Mouse (Mus musculus): ENCODE data around the gene Tnfrsf22. TPM values are rescaled to one million over a fixed set of nuclear protein-coding genes. Genes with fewer than 3 reads are reported as not detected.
"Not testable (repeated sequence)": the region's sequence is repeated elsewhere in the genome, so short reads cannot be mapped to it uniquely, and the experiment has no call there.

Tnfrsf22 gene
- 5.9 and 7.6 TPM in 2 replicates for polyA plus RNA-seq (2016; fragmentation: Nextera tagmentation; extraction: Ambion mirVana)

GRCm38 (mm10) chr7:143649034-143649768 is at the start of gene Tnfrsf22:
Tnfrsf22 (minus strand) TSS chr7:143649661.
- H3K4me2 ChIP-seq (replicated peaks), result peak within 1 kb of the TSS; percentile 71
- no peaks in the 10 kb centered on the region for H3K36me3 ChIP-seq
- peak; percentile 95 for ATAC-seq (ENCODE audit: low FRiP score, low read depth)
- H3K4me3 ChIP-seq, result peak within 1 kb of the TSS; percentile 77
- no peaks in the 10 kb centered on the region for H3K27me3 ChIP-seq
- peak within 1 kb of the TSS; percentile 63 for H3K9ac ChIP-seq (replicated peaks)
- 3% methylated on average over 38 of the region's 39 CpGs for WGBS
- 0 out of 2 replicates have a peak, but pooled peaks cover 4% of the 10 kb centered on the region for H3K9me3 ChIP-seq
- no peak within 1 kb of the TSS for H3K27ac ChIP-seq (replicated peaks)
- no peaks in the 10 kb centered on the region for H3K4me1 ChIP-seq

GRCm38 (mm10) chr7:143696140-143696539 is 46.7 kb upstream of the Tnfrsf22 start:
- no peak overlapping the region for H3K4me2 ChIP-seq (replicated peaks)
- peaks cover 40% of the 10 kb centered on the region for H3K36me3 ChIP-seq
- no peak overlapping the region for H3K9ac ChIP-seq (replicated peaks)
- no peak overlapping the region for H3K27ac ChIP-seq (replicated peaks)
- no peaks in the 10 kb centered on the region for H3K9me3 ChIP-seq
- WGBS, result 53% methylated on average over 2 of the region's 2 CpGs
- no peak for ATAC-seq (ENCODE audit: low FRiP score, low read depth)
- no peaks in the 10 kb centered on the region for H3K4me1 ChIP-seq
- H3K27me3 ChIP-seq, result no peaks in the 10 kb centered on the region
- no peak overlapping the region for H3K4me3 ChIP-seq

GRCm38 (mm10) chr7:143694550-143694949 is 45.1 kb upstream of the Tnfrsf22 start:
- Histone ChIP-seq H3K36me3 (peaks cover 44% of the 10 kb centered on the region), H3K9me3 (no peaks in the 10 kb centered on the region), H3K27me3 (no peaks in the 10 kb centered on the region), H3K9ac (replicated peaks) (no peak overlapping the region), H3K27ac (replicated peaks) (no peak overlapping the region), H3K4me2 (replicated peaks) (no peak overlapping the region), H3K4me3 (no peak overlapping the region), H3K4me1 (no peaks in the 10 kb centered on the region)
- WGBS, result 94% methylated on average over 7 of the region's 7 CpGs
- no peak for ATAC-seq (ENCODE audit: low FRiP score, low read depth)

- Histone ChIP-seq H3K9me3 (no peaks in the 10 kb centered on the region), H3K36me3 (peaks cover 58% of the 10 kb centered on the region)
- 86% methylated on average over 12 of the region's 12 CpGs for whole genome bisulfite sequencing
Measured at GRCm38 (mm10) chr7:143692746-143693510, 43.5 kb upstream of the Tnfrsf22 start.

DNA sequence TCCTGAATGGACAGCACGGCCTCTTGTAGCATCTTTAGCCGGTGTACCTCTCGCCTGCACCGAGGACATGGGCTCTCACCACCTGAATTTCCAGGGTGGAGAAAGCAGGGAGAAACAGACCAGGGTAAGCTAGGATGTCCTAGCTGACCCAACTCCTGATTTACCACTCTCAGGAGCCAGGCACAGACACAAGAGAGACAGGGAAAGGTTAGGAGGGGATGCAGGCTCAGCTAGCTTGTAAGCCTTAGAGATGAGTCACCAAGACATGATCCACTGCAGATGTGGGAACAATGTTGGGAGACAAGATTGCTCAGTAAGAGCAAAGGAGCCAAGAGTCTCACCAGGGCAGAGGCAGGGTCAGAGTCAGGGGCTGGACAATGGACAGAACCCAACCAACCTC is 42.4 kb upstream of the Tnfrsf22 start:
- no peak for ATAC-seq (ENCODE audit: low FRiP score, low read depth)
- 91% methylated on average over 4 of the region's 4 CpGs for WGBS
- Histone ChIP-seq H3K36me3 (peaks cover 58% of the 10 kb centered on the region), H3K4me1 (no peaks in the 10 kb centered on the region), H3K27ac (replicated peaks) (no peak overlapping the region), H3K9ac (replicated peaks) (no peak overlapping the region), H3K4me3 (no peak overlapping the region), H3K9me3 (no peaks in the 10 kb centered on the region), H3K27me3 (no peaks in the 10 kb centered on the region), H3K4me2 (replicated peaks) (no peak overlapping the region)

More at GRCm38 (mm10) chr7:143692746-143693510, 43.5 kb upstream of the Tnfrsf22 start:
- no peak overlapping the region for H3K4me2 ChIP-seq (replicated peaks)
- no peaks in the 10 kb centered on the region for H3K4me1 ChIP-seq
- H3K4me3 ChIP-seq, result no peak overlapping the region
- ATAC-seq (ENCODE audit: low FRiP score, low read depth), result no peak
- H3K27ac ChIP-seq (replicated peaks), result no peak overlapping the region
- H3K27me3 ChIP-seq, result no peaks in the 10 kb centered on the region
- no peak overlapping the region for H3K9ac ChIP-seq (replicated peaks)

GRCm38 (mm10) chr7:143691181-143691580 is 41.7 kb upstream of the Tnfrsf22 start:
- peaks cover 55% of the 10 kb centered on the region for H3K36me3 ChIP-seq
- no peaks in the 10 kb centered on the region for H3K4me1 ChIP-seq
- WGBS, result 91% methylated on average over 5 of the region's 5 CpGs
- H3K4me2 ChIP-seq (replicated peaks), result no peak overlapping the region
- H3K9me3 ChIP-seq, result no peaks in the 10 kb centered on the region
- no peak overlapping the region for H3K9ac ChIP-seq (replicated peaks)
- H3K27ac ChIP-seq (replicated peaks), result no peak overlapping the region
- no peak overlapping the region for H3K4me3 ChIP-seq
- no peaks in the 10 kb centered on the region for H3K27me3 ChIP-seq
- no peak for ATAC-seq (ENCODE audit: low FRiP score, low read depth)

DNA sequence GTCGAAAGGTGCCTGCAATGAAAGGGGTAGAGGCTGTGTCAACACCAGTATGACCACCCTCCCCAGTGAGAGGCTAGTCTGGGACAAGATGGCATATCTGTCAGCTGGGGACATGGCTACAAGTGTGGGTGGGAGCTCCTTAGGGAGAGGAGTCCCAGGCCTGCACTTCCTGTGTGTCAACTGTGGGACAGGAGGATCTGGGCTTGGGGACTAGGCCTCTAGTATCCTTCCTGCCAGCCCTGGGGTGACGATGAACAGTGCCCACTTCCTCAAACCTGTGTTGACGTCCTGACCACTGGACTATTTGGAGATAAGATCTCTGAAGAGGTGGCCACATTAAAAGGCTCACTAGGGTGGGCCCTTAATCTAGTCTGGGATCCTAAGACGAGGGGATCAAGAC is 40.5 kb upstream of the Tnfrsf22 start:
- ATAC-seq (ENCODE audit: low FRiP score, low read depth), result no peak
- H3K27ac ChIP-seq (replicated peaks), result no peak overlapping the region
- WGBS, result 89% methylated on average over 4 of the region's 4 CpGs
- H3K4me3 ChIP-seq, result no peak overlapping the region
- H3K9me3 ChIP-seq, result no peaks in the 10 kb centered on the region
- H3K4me2 ChIP-seq (replicated peaks), result no peak overlapping the region
- no peak overlapping the region for H3K9ac ChIP-seq (replicated peaks)
- peaks cover 44% of the 10 kb centered on the region for H3K36me3 ChIP-seq
- peaks cover 7% of the 10 kb centered on the region for H3K27me3 ChIP-seq
- H3K4me1 ChIP-seq, result peaks cover 7% of the 10 kb centered on the region; the same call in 1 of the 2 replicates

DNA sequence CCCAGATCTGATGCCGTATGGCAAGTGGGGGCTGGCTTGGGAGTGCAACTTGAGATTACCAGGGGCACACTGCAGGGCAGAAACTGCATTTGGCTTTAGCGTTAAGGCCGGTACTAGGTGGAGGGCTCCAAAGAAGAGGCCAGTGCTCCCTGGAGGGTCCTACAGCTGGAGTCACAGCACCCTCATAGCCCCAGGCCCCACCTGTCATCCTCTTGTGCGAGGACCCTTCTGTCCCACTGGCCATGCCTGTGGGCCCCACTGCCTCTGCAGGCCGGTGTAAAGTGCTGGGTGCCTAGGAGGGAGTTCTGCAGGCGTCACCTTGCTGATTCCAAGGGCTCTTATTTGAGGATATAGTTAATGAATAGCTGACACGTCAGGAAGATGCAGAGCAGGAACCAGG is 40.0 kb upstream of the Tnfrsf22 start:
- no peak overlapping the region for H3K27ac ChIP-seq (replicated peaks)
- H3K4me1 ChIP-seq, result peaks cover 7% of the 10 kb centered on the region; the same call in 1 of the 2 replicates
- H3K4me2 ChIP-seq (replicated peaks), result no peak overlapping the region
- 85% methylated on average over 7 of the region's 7 CpGs for WGBS
- peaks cover 44% of the 10 kb centered on the region for H3K36me3 ChIP-seq
- no peak for ATAC-seq (ENCODE audit: low FRiP score, low read depth)
- no peak overlapping the region for H3K9ac ChIP-seq (replicated peaks)
- H3K4me3 ChIP-seq, result no peak overlapping the region
- no peaks in the 10 kb centered on the region for H3K9me3 ChIP-seq
- peaks cover 7% of the 10 kb centered on the region for H3K27me3 ChIP-seq

DNA sequence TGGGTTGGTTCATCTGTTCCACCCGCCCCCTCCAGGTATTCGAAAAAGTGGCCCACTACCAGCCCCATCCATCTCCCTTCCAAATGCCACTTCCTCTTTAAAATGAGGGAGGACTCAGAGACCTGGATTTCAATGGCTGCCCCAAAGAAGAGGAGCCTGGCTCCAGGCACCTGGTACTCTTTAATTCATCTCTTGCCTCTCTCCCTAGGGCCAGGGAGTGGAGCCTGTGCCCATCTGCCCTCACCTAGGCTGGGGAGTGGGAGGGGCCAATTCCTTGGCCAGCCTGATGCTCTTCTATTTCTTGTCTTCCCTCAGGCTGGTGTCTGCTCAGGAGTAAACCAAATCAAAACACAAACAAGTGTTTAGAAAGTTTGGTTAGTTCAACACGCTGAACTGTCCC is 37.2 kb upstream of the Tnfrsf22 start:
- H3K27me3 ChIP-seq; H3K4me2 ChIP-seq (replicated peaks); H3K4me3 ChIP-seq; H3K9me3 ChIP-seq; H3K4me1 ChIP-seq; H3K9ac ChIP-seq (replicated peaks); ATAC-seq (ENCODE audit: low FRiP score, low read depth); H3K27ac ChIP-seq (replicated peaks): not testable (repeated sequence)
- peaks cover 26% of the 10 kb centered on the region for H3K36me3 ChIP-seq
- WGBS, result 86% methylated on average over 3 of the region's 3 CpGs

DNA sequence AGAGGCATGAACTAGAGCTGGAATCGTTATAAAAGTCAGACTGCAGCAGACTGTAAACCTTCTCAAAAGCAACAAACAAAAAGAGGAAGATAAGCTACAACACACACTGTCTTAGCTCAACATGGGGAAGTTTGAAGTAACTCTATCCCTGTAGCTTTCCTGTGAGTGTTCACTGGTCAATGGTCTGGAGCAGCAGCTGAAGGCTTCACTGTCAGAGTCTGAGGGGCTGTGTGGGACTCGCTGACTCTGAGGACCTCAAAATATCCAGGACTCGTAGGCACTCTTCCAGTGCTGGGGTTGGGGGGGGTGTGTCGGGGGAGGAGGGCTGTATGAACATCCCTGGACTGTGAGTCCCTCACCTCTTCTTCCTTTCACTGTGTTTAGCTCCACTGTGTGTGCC is 36.7 kb upstream of the Tnfrsf22 start:
- H3K9me3 ChIP-seq; H3K4me2 ChIP-seq (replicated peaks); H3K4me1 ChIP-seq; H3K27me3 ChIP-seq; H3K4me3 ChIP-seq; H3K27ac ChIP-seq (replicated peaks); H3K9ac ChIP-seq (replicated peaks); ATAC-seq (ENCODE audit: low FRiP score, low read depth): not testable (repeated sequence)
- 63% methylated on average over 4 of the region's 4 CpGs for WGBS
- H3K36me3 ChIP-seq, result peaks cover 21% of the 10 kb centered on the region

- H3K27ac ChIP-seq (replicated peaks), result no peak within 1 kb of the TSS
- H3K4me3 ChIP-seq, result peak within 1 kb of the TSS; percentile 41
- peak within 1 kb of the TSS; percentile 84 for H3K4me2 ChIP-seq (replicated peaks)
- ATAC-seq (ENCODE audit: low FRiP score, low read depth), result peak; percentile 82
- 2% methylated on average over 35 of the region's 35 CpGs for WGBS
- H3K36me3 ChIP-seq, result peaks cover 19% of the 10 kb centered on the region
- no peaks in the 10 kb centered on the region for H3K9me3 ChIP-seq
- peaks cover 7% of the 10 kb centered on the region for H3K27me3 ChIP-seq
- H3K9ac ChIP-seq (replicated peaks), result 0 out of 2 replicates have a peak within 1 kb of the TSS, but pooled peaks have one; percentile 34
- H3K4me1 ChIP-seq, result peaks cover 7% of the 10 kb centered on the region; the same call in 1 of the 2 replicates
Measured at GRCm38 (mm10) chr7:143685359-143686067, 36.1 kb upstream of the Tnfrsf22 start, which contains the start of gene Tnfrsf23. Tnfrsf23 (minus strand) TSS chr7:143685872.
